Mouse (Mus musculus): ENCODE measurements around the gene Gar1. TPM values are rescaled to one million over a fixed set of nuclear protein-coding genes. Genes with fewer than 3 reads are reported as not detected.

The Gar1 gene
- total and polyA plus RNA-seq, 3 experiments, result 45.7 to 381 (median 90.7) TPM

- no peak within 1 kb of the TSS for H3K4me2 ChIP-seq (ENCODE audit: insufficient read depth, low read depth, poor library complexity, severe bottlenecking)
- no peak within 1 kb of the TSS; the same call in 1 of the 2 replicates for H3K9ac ChIP-seq (ENCODE audit: insufficient read depth, low read depth)
- no peaks in the 10 kb centered on the region for H3K9me3 ChIP-seq (replicated peaks; ENCODE audit: low read length)
- H3K79me2 ChIP-seq (replicated peaks; ENCODE audit: control insufficient read depth, extremely low read depth, insufficient read depth, poor library complexity, severe bottlenecking), result peaks cover 8% of the 10 kb centered on the region
- H3K27me3 ChIP-seq (replicated peaks), result no peaks in the 10 kb centered on the region
- no peak for DNase-seq (ENCODE audit: extremely low read depth)
- H3K27ac ChIP-seq (ENCODE audit: insufficient read depth, low read depth), result no peak within 1 kb of the TSS
- peaks cover 0 to 2% of the 10 kb centered on the region in 2 experiments; a peak in 1 of 4 replicates for H3K4me1 ChIP-seq (ENCODE audit: control insufficient read depth in 1 of 2, insufficient read depth in 2 of 2)
- TF ChIP-seq NELFE (IDR thresholded peaks at IDR 0.05; ENCODE audit: low read depth, low read length), result no peak
- no peak within 1 kb of the TSS for H3K4me3 ChIP-seq (replicated peaks in 1 of 3; ENCODE audit: low read depth in 2 of 3, low read length in 2 of 3, poor library complexity in 1 of 3)
- dilution Hi-C loops (cut with MboI; ENCODE audit: extremely low pct_ligation_motif_present, extremely low pct_unique_long_range_greater_than_20kb, low sequenced_read_pairs) (no loop called here), in situ Hi-C loops (cut with MboI; ENCODE audit: low pct_ligation_motif_present, low pct_unique_long_range_greater_than_20kb, low sequenced_read_pairs) (no loop called here)
- peaks cover 28 to 74% of the 10 kb centered on the region in 2 experiments for H3K36me3 ChIP-seq (replicated peaks in 1 of 2; ENCODE audit: control insufficient read depth in 1 of 2, insufficient read depth in 1 of 2, low read length in 1 of 2)
Observed at GRCm38 (mm10) chr3:129822206-129822775, 8.9 kb downstream of the Gar1 start, which contains the start of gene Rrh. Gene Rrh (minus strand): TSS chr3:129822587.

DNA sequence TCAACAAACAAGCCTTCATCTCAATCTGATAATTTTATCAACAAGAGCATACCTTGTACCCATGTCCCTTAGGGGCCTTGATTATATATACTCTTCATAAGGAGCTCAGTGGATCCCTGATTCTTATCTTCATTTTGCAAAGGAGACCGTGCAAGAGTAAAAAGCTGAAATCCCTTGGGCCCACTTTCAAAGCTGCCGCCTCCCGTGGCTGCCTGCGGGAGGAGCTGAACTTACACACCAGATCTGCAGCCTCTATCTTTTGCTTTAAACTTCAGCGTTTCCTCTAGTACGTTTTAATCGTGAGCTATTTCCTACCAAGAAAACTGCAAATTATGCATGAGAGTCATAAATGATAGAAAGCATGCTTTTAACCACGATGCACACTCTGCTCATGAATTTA, 9.5 kb downstream of the Gar1 start:
- Histone ChIP-seq H3K4me2 (ENCODE audit: insufficient read depth, low read depth, poor library complexity, severe bottlenecking) (no peak overlapping the region), H3K9ac (ENCODE audit: insufficient read depth, low read depth) (no peak overlapping the region), H3K36me3 (replicated peaks in 1 of 2; ENCODE audit: control insufficient read depth in 1 of 2, insufficient read depth in 1 of 2, low read length in 1 of 2) (peaks cover 26 to 69% of the 10 kb centered on the region in 2 experiments), H3K27ac (ENCODE audit: insufficient read depth, low read depth) (no peak overlapping the region), H3K4me1 (ENCODE audit: control insufficient read depth in 1 of 2, insufficient read depth in 2 of 2) (0 out of 4 replicates have a peak, but pooled peaks cover 0 to 2% of the 10 kb centered on the region in 2 experiments), H3K9me3 (replicated peaks; ENCODE audit: low read length) (no peaks in the 10 kb centered on the region), H3K79me2 (replicated peaks; ENCODE audit: control insufficient read depth, extremely low read depth, insufficient read depth, poor library complexity, severe bottlenecking) (0 out of 2 replicates have a peak, but pooled peaks cover 6% of the 10 kb centered on the region), H3K27me3 (replicated peaks) (no peaks in the 10 kb centered on the region), H3K4me3 (replicated peaks in 1 of 3; ENCODE audit: low read depth in 2 of 3, low read length in 2 of 3, poor library complexity in 1 of 3) (no peak overlapping the region)
- in situ Hi-C loops (cut with MboI; ENCODE audit: low pct_ligation_motif_present, low pct_unique_long_range_greater_than_20kb, low sequenced_read_pairs) (no loop called here), dilution Hi-C loops (cut with MboI; ENCODE audit: extremely low pct_ligation_motif_present, extremely low pct_unique_long_range_greater_than_20kb, low sequenced_read_pairs) (no loop called here)
- TF ChIP-seq USF2 (conservative IDR thresholded peaks at IDR 0.05; ENCODE audit: low read depth, low read length) (no peak), PAX5 (IDR thresholded peaks at IDR 0.05; ENCODE audit: low read length) (no peak), MYC (IDR thresholded peaks at IDR 0.05; ENCODE audit: low read depth, low read length) (no peak), IRF4 (IDR thresholded peaks at IDR 0.05; ENCODE audit: low read depth, low read length) (no peak), ZMIZ1 (IDR thresholded peaks at IDR 0.05; ENCODE audit: low read depth, low read length) (no peak), JUND (conservative IDR thresholded peaks at IDR 0.05; ENCODE audit: low read depth, low read length) (no peak), TCF12 (IDR thresholded peaks at IDR 0.05; ENCODE audit: low read depth, low read length) (no peak), MAX (IDR thresholded peaks at IDR 0.05; ENCODE audit: low read length) (no peak), TBP (conservative IDR thresholded peaks at IDR 0.05; ENCODE audit: low read depth, low read length) (no peak), UBTF (IDR thresholded peaks at IDR 0.05; ENCODE audit: low read depth, low read length) (no peak), ZNF384 (IDR thresholded peaks at IDR 0.05; ENCODE audit: low read depth, low read length) (no peak), EP300 (IDR thresholded peaks at IDR 0.05; ENCODE audit: low read length) (no peak), BHLHE40 (IDR thresholded peaks at IDR 0.05; ENCODE audit: low read depth, low read length) (no peak), SMC3 (IDR thresholded peaks at IDR 0.05; ENCODE audit: low read depth, low read length) (no peak), E2F4 (IDR thresholded peaks at IDR 0.05; ENCODE audit: insufficient replicate concordance, low read depth, low read length) (no peak), KAT2A (IDR thresholded peaks at IDR 0.05; ENCODE audit: insufficient replicate concordance, low read length) (no peak), MAZ (IDR thresholded peaks at IDR 0.05; ENCODE audit: low read depth, low read length) (no peak), USF1 (IDR thresholded peaks at IDR 0.05; ENCODE audit: low read depth, low read length) (no peak), SIN3A (IDR thresholded peaks at IDR 0.05; ENCODE audit: low read length) (no peak), GABPA (IDR thresholded peaks at IDR 0.05; ENCODE audit: insufficient replicate concordance, low read depth, low read length) (no peak)
- DNase-seq (ENCODE audit: extremely low read depth), result no peak

Measured in CH12.LX (cell line).